Mouse (Mus musculus) MN1 (cell line): ENCODE measurements around the gene Bhlhb9.
A peak's percentile ranks its signal among the peaks of the same experiment; 100 is the strongest.

Source experiments
- DNase-seq: peaks from one replicate; pipeline ENCODE4 v3.0.0-alpha.2; 2016; ENCODE audit warnings: low spot score

Gene Bhlhb9

GRCm38 (mm10) chrX:135916580-135916979, 119.2 kb downstream of the Bhlhb9 start:
- no peak for DNase-seq

GRCm38 (mm10) chrX:135917116-135917515, 119.7 kb downstream of the Bhlhb9 start:
- DNase-seq, result no peak

- peak; percentile 78 for DNase-seq
These were observed 124.8 kb downstream of the Bhlhb9 start for GRCm38 (mm10) chrX:135922162-135922561.

- DNase-seq, result no peak
These were observed 128.5 kb downstream of the Bhlhb9 start for GRCm38 (mm10) chrX:135925911-135926310.

- DNase-seq, result no peak
These were observed 131.2 kb downstream of the Bhlhb9 start for GRCm38 (mm10) chrX:135928588-135928987.

GRCm38 (mm10) chrX:135936452-135936851, 139.1 kb downstream of the Bhlhb9 start:
- DNase-seq, result no peak
